Mouse (Mus musculus): ENCODE results near the gene Smad3.

GRCm38 (mm10) chr9:63625090-63625756 is 132.6 kb downstream of the Smad3 start:
- TF ChIP-seq CTCF (IDR thresholded peaks at IDR 0.05; ENCODE audit: insufficient read depth, low read length) (no peak), POLR2A (IDR thresholded peaks at IDR 0.05; ENCODE audit: borderline replicate concordance, extremely low read depth, low read depth, low read length) (no peak)
